Mouse (Mus musculus) liver, embryonic 15.5 days (tissue): ENCODE measurements around the gene Mapkapk2. TPM values are rescaled to one million over a fixed set of nuclear protein-coding genes. Genes with fewer than 3 reads are reported as not detected.
A peak's percentile ranks its signal among the peaks of the same experiment; 100 is the strongest.

Experiments
- ATAC-seq: fragments of 200-750 bp; cut with Nextera tagmentation; 2 replicates; pipeline ENCODE4 v1.8.0; 2017; ENCODE audit warnings: moderate number of reproducible peaks, mild to moderate bottlenecking, moderate library complexity; ENCODE audit not compliant: insufficient read depth
- H3K27ac ChIP-seq: fragments of 300-500 bp; sonication (generic); replicated peaks from 2 replicates; pipeline ENCODE4 v1.5.1; 2015; ENCODE audit warnings: mild to moderate bottlenecking, inconsistent platforms
- H3K27me3 ChIP-seq: fragments of 300-500 bp; sonication (generic); 2 replicates; pipeline ENCODE4 v1.6.1; 2015; ENCODE audit warnings: mild to moderate bottlenecking, inconsistent platforms
- H3K36me3 ChIP-seq: fragments of 300-500 bp; sonication (generic); replicated peaks from 2 replicates; pipeline ENCODE4 v1.6.1; 2015; ENCODE audit warnings: moderate library complexity, mild to moderate bottlenecking, inconsistent platforms
- H3K4me1 ChIP-seq: fragments of 300-500 bp; sonication (generic); replicated peaks from 2 replicates; pipeline ENCODE4 v1.6.1; 2015; ENCODE audit warnings: inconsistent platforms
- H3K4me2 ChIP-seq: fragments of 300-500 bp; sonication (generic); 2 replicates; pipeline ENCODE4 v1.6.1; 2015; ENCODE audit warnings: moderate library complexity, mild to moderate bottlenecking, inconsistent platforms
- H3K4me3 ChIP-seq: fragments of 300-500 bp; sonication (generic); replicated peaks from 2 replicates; pipeline ENCODE4 v1.5.1; 2015; ENCODE audit warnings: mild to moderate bottlenecking, inconsistent platforms
- H3K9ac ChIP-seq: fragments of 300-500 bp; sonication (generic); 2 replicates; pipeline ENCODE4 v1.6.1; 2015; ENCODE audit warnings: moderate library complexity, mild to moderate bottlenecking, inconsistent platforms
- H3K9me3 ChIP-seq: fragments of 300-500 bp; sonication (generic); replicated peaks from 2 replicates; pipeline ENCODE4 v1.6.1; 2016; ENCODE audit warnings: inconsistent platforms
- WGBS: fragments of 180-500 bp; shearing (Covaris S2); methylation state at CpG from one replicate; pipeline ENCODE4 v1.1.7; 2015; ENCODE audit warnings: mixed read lengths; ENCODE audit not compliant: insufficient replicate concordance; 5-methylcytosine and 5-hydroxymethylcytosine counted together
- polyA plus RNA-seq: library from polyadenylated mRNA; unstranded; fragments of >200 nt; fragmentation: Nextera tagmentation; extraction: Ambion mirVana; gene quantifications from 2 replicates; pipeline ENCODE4 v1.2.1, GENCODE M21; 2015

Mapkapk2 gene
- polyA plus RNA-seq, 1 experiment from 2014 or later: 13.0 TPM

GRCm38 (mm10) chr1:131060290-131061253, 37.1 kb downstream of the Mapkapk2 start:
- Histone ChIP-seq H3K4me3 (peak overlapping the region; percentile 36), H3K36me3 (peaks cover 25% of the 10 kb centered on the region), H3K9ac (no peak overlapping the region), H3K4me2 (peak overlapping the region; percentile 58), H3K27me3 (no peaks in the 10 kb centered on the region), H3K27ac (no peak overlapping the region; the same call in 1 of the 2 replicates), H3K9me3 (no peaks in the 10 kb centered on the region), H3K4me1 (peaks cover 50% of the 10 kb centered on the region)
- 29% methylated on average over 13 of the region's 13 CpGs for WGBS
- peak; percentile 59 for ATAC-seq

- Histone ChIP-seq H3K4me2 (no peak overlapping the region), H3K27me3 (no peaks in the 10 kb centered on the region), H3K4me3 (no peak overlapping the region), H3K9ac (no peak overlapping the region), H3K27ac (no peak overlapping the region), H3K4me1 (peaks cover 50% of the 10 kb centered on the region), H3K9me3 (no peaks in the 10 kb centered on the region), H3K36me3 (peaks cover 32% of the 10 kb centered on the region)
- WGBS: 78% methylated on average over 5 of the region's 5 CpGs
- no peak for ATAC-seq
These were observed 37.8 kb downstream of the Mapkapk2 start for GRCm38 (mm10) chr1:131059841-131060240.

GRCm38 (mm10) chr1:131059411-131059810, 38.2 kb downstream of the Mapkapk2 start:
- WGBS: 63% methylated on average over 1 of the region's 1 CpGs
- H3K4me3 ChIP-seq: no peak overlapping the region
- no peaks in the 10 kb centered on the region for H3K9me3 ChIP-seq
- no peak overlapping the region for H3K27ac ChIP-seq
- peaks cover 36% of the 10 kb centered on the region for H3K36me3 ChIP-seq
- no peak overlapping the region for H3K4me2 ChIP-seq
- H3K4me1 ChIP-seq: peaks cover 46% of the 10 kb centered on the region
- no peak for ATAC-seq
- no peaks in the 10 kb centered on the region for H3K27me3 ChIP-seq
- H3K9ac ChIP-seq: no peak overlapping the region

- WGBS: 64% methylated on average over 7 of the region's 7 CpGs
- H3K4me1 ChIP-seq: peaks cover 37% of the 10 kb centered on the region
These were observed 39.2 kb downstream of the Mapkapk2 start for GRCm38 (mm10) chr1:131058431-131058830.

GRCm38 (mm10) chr1:131054251-131054650, 43.4 kb downstream of the Mapkapk2 start:
- H3K9ac ChIP-seq: no peak overlapping the region
- no peaks in the 10 kb centered on the region for H3K9me3 ChIP-seq
- H3K4me2 ChIP-seq: no peak overlapping the region
- no peak overlapping the region for H3K27ac ChIP-seq
- H3K4me3 ChIP-seq: no peak overlapping the region
- 69% methylated on average over 4 of the region's 4 CpGs for WGBS
- no peaks in the 10 kb centered on the region for H3K27me3 ChIP-seq
- peaks cover 44% of the 10 kb centered on the region for H3K36me3 ChIP-seq
- peaks cover 10% of the 10 kb centered on the region; the same call in 1 of the 2 replicates for H3K4me1 ChIP-seq
- no peak for ATAC-seq

More at GRCm38 (mm10) chr1:131058431-131058830, 39.2 kb downstream of the Mapkapk2 start:
- no peak overlapping the region for H3K27ac ChIP-seq
- H3K36me3 ChIP-seq: peaks cover 44% of the 10 kb centered on the region
- ATAC-seq: no peak
- H3K9ac ChIP-seq: no peak overlapping the region
- H3K4me2 ChIP-seq: no peak overlapping the region
- no peak overlapping the region for H3K4me3 ChIP-seq
- no peaks in the 10 kb centered on the region for H3K9me3 ChIP-seq
- H3K27me3 ChIP-seq: no peaks in the 10 kb centered on the region

GRCm38 (mm10) chr1:131053656-131054055, 44.0 kb downstream of the Mapkapk2 start:
- no peak for ATAC-seq
- Histone ChIP-seq H3K27ac (no peak overlapping the region), H3K36me3 (peaks cover 44% of the 10 kb centered on the region), H3K4me2 (no peak overlapping the region), H3K4me3 (no peak overlapping the region), H3K9ac (no peak overlapping the region), H3K27me3 (no peaks in the 10 kb centered on the region), H3K4me1 (peaks cover 10% of the 10 kb centered on the region; the same call in 1 of the 2 replicates), H3K9me3 (no peaks in the 10 kb centered on the region)
- 53% methylated on average over 4 of the region's 4 CpGs for WGBS

GRCm38 (mm10) chr1:131053239-131053638, 44.4 kb downstream of the Mapkapk2 start:
- ATAC-seq: peak; percentile 13; the same call in 1 of the 2 replicates
- Histone ChIP-seq H3K4me2 (no peak overlapping the region), H3K36me3 (peaks cover 44% of the 10 kb centered on the region), H3K27me3 (no peaks in the 10 kb centered on the region), H3K27ac (no peak overlapping the region), H3K9me3 (no peaks in the 10 kb centered on the region), H3K9ac (no peak overlapping the region), H3K4me3 (no peak overlapping the region), H3K4me1 (peaks cover 7% of the 10 kb centered on the region; the same call in 1 of the 2 replicates)
- WGBS: 19% methylated on average over 8 of the region's 8 CpGs

GRCm38 (mm10) chr1:131051073-131051472, 46.6 kb downstream of the Mapkapk2 start:
- Histone ChIP-seq H3K4me3 (no peak overlapping the region), H3K36me3 (peaks cover 23% of the 10 kb centered on the region), H3K4me1 (peaks cover 7% of the 10 kb centered on the region; the same call in 1 of the 2 replicates), H3K4me2 (no peak overlapping the region), H3K9ac (no peak overlapping the region), H3K27me3 (no peaks in the 10 kb centered on the region), H3K9me3 (no peaks in the 10 kb centered on the region), H3K27ac (no peak overlapping the region)
- 45% methylated on average over 7 of the region's 7 CpGs for WGBS
- no peak for ATAC-seq

GRCm38 (mm10) chr1:131050617-131051016, 47.0 kb downstream of the Mapkapk2 start:
- no peak overlapping the region for H3K27ac ChIP-seq
- no peak for ATAC-seq
- H3K9ac ChIP-seq: no peak overlapping the region
- H3K4me3 ChIP-seq: no peak overlapping the region
- H3K9me3 ChIP-seq: no peaks in the 10 kb centered on the region
- peaks cover 7% of the 10 kb centered on the region; the same call in 1 of the 2 replicates for H3K4me1 ChIP-seq
- WGBS: 69% methylated on average over 5 of the region's 5 CpGs
- no peaks in the 10 kb centered on the region for H3K27me3 ChIP-seq
- peaks cover 20% of the 10 kb centered on the region for H3K36me3 ChIP-seq
- no peak overlapping the region for H3K4me2 ChIP-seq

GRCm38 (mm10) chr1:131050011-131050410, 47.6 kb downstream of the Mapkapk2 start:
- ATAC-seq: no peak
- Histone ChIP-seq H3K4me3 (no peak overlapping the region), H3K36me3 (peaks cover 14% of the 10 kb centered on the region), H3K9me3 (no peaks in the 10 kb centered on the region), H3K4me1 (peaks cover 7% of the 10 kb centered on the region; the same call in 1 of the 2 replicates), H3K27me3 (no peaks in the 10 kb centered on the region), H3K9ac (no peak overlapping the region), H3K27ac (no peak overlapping the region), H3K4me2 (no peak overlapping the region)
- 73% methylated on average over 5 of the region's 5 CpGs for WGBS

- H3K9ac ChIP-seq: no peak overlapping the region
- H3K27ac ChIP-seq: no peak overlapping the region
- no peaks in the 10 kb centered on the region for H3K27me3 ChIP-seq
- WGBS: 66% methylated on average over 5 of the region's 5 CpGs
- peaks cover 7% of the 10 kb centered on the region for H3K36me3 ChIP-seq
- no peak overlapping the region for H3K4me2 ChIP-seq
- H3K9me3 ChIP-seq: no peaks in the 10 kb centered on the region
- no peak for ATAC-seq
- peaks cover 7% of the 10 kb centered on the region; the same call in 1 of the 2 replicates for H3K4me1 ChIP-seq
- no peak overlapping the region for H3K4me3 ChIP-seq
These were observed 48.2 kb downstream of the Mapkapk2 start for GRCm38 (mm10) chr1:131049361-131049806.
